Mouse (Mus musculus) right cerebral cortex, postnatal 14 days (tissue): ENCODE measurements around the gene Zfp60.

Experiments used
- DNase-seq: peaks from one replicate; pipeline ENCODE4 v3.0.0; 2022

The Zfp60 gene

DNA sequence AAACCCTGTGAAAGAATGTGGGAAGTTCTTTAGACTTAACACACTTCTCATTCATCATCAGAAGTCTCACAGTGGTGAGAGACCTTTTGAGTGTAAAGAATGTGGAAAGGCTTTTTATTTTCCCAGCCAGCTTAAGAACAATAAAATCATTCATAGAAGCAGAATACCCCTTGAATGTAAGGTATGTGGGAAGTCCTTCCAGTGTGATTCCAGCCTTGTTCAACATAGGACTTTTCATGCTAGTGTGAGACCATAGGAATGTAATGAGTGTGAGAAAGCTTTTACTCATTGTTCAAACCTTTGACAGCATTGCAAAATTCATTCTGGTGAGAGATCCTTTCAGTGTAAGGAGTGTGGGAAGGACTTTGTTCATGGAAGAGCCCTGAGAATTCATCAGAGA is 63.4 kb downstream of the Zfp60 start:
- no peak for DNase-seq

GRCm38 (mm10) chr7:27797906-27798811 is 67.0 kb downstream of the Zfp60 start:
- no peak for DNase-seq

- no peak for DNase-seq
Observed at GRCm38 (mm10) chr7:27801137-27801536, 69.9 kb downstream of the Zfp60 start.

DNA sequence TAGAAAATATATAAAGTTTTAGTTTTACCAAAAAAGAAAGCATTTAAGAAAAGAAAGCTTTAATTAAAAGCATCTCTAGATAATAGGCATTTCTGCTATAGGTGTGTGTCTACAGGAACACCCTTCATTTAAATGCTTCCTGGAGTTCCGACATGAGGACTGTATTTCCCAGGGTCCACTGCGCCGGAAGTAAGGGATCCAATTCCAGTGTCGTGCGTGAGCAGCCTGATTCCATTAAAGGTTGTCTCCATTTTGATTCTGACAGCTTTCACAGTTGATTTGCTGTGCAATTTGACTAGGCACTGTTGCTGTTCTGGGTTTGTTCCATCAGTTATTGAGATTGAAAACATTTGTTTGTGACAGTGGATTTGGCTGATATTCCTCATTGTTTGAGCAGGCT is 71.8 kb downstream of the Zfp60 start:
- no peak for DNase-seq
